Mouse (Mus musculus): Measurements from ENCODE around the gene Slc25a34. TPM values are rescaled to one million over a fixed set of nuclear protein-coding genes. Genes with fewer than 3 reads are reported as not detected.

Gene Slc25a34
- polyA plus RNA-seq, 1 experiment from 2014 or later = not detected

DNA sequence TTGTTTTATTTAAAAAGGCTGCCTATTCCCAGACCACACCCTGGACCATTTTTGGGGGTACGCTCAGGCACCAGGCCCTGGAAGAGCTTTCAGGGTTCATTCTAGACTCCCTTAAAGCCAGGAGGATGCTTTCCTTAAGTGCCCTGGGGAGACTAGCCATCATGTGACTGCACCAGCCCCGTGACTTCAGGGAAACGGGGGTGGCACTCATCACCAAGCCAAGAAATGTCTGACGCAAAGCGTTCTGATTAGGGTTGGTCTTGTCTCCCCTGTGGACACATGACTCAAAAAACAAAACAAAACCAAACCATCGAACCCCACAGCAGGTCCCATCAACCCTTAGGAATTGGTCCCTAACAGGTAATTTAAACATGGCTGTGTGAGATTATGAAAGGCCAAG is 27.7 kb upstream of the Slc25a34 start:
- WGBS = 84% methylated on average over 6 of the region's 6 CpGs
- peaks cover 10% of the 10 kb centered on the region; the same call in 1 of the 2 replicates for H3K36me3 ChIP-seq (ENCODE audit: control insufficient read depth, insufficient read depth, low read length)

DNA sequence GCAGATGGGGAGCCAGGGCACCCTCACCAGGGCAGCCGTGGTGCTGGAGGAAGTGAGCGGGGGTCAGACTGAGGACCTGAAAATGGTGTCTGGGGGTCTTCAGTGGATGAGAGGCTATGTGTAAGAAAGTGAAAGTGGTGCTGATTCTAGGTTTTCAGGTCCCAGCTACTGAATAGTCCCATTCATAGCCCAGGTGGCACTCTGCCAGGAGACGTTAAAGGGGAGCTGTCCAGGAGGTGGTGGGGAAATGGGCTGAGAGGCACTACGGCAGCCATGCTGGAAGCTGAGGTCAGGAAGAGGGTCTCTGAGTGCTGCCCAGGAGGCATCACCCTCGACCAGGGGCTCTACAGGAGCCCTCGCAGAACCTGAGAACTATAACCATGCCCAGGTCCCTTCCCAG is 25.6 kb upstream of the Slc25a34 start:
- no peak for ATAC-seq (ENCODE audit: insufficient number of reproducible peaks, insufficient read depth, low FRiP score, low read depth)
- 78% methylated on average over 6 of the region's 6 CpGs for WGBS
- H3K36me3 ChIP-seq (ENCODE audit: control insufficient read depth, insufficient read depth, low read length) = peaks cover 10% of the 10 kb centered on the region; the same call in 1 of the 2 replicates

More for the DNA sequence above, 27.7 kb upstream of the Slc25a34 start:
- Histone ChIP-seq H3K27me3 (ENCODE audit: control insufficient read depth, insufficient read depth, low read length) (no peaks in the 10 kb centered on the region), H3K4me2 (replicated peaks; ENCODE audit: low read depth, low read length) (no peak overlapping the region), H3K4me3 (ENCODE audit: low read depth, low read length) (no peak overlapping the region), H3K27ac (ENCODE audit: low read length) (no peak overlapping the region), H3K4me1 (ENCODE audit: control insufficient read depth, insufficient read depth, low read length) (no peaks in the 10 kb centered on the region), H3K9ac (replicated peaks; ENCODE audit: low read depth, low read length) (no peak overlapping the region), H3K9me3 (ENCODE audit: control insufficient read depth, low read depth, low read length) (no peaks in the 10 kb centered on the region)
- ATAC-seq (ENCODE audit: insufficient number of reproducible peaks, insufficient read depth, low FRiP score, low read depth) = no peak

DNA sequence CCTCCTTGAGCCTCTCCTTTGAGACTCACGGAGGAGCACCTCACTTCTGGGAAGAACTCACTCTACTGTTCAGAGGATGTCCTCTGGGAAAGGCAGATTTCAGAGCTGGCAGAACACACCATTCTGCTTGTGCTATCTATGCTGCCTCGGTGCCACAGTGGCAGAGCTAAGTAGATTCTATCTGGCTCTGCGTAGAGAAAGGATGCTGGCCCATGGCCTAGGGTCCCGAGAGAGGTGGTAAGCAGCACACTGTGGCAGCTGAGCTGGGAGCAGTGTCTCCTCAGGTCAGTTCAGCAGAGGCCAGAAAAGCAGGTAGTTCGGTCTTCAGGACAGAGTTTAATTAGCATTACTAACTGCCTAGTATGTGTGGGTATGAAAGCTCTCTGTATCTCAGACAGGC is 24.6 kb upstream of the Slc25a34 start:
- WGBS = 92% methylated on average over 5 of the region's 5 CpGs
- no peak overlapping the region for H3K4me2 ChIP-seq (replicated peaks; ENCODE audit: low read depth, low read length)
- H3K27ac ChIP-seq (ENCODE audit: low read length) = no peak overlapping the region
- ATAC-seq (ENCODE audit: insufficient number of reproducible peaks, insufficient read depth, low FRiP score, low read depth) = no peak
- peaks cover 10% of the 10 kb centered on the region; the same call in 1 of the 2 replicates for H3K4me1 ChIP-seq (ENCODE audit: control insufficient read depth, insufficient read depth, low read length)
- peaks cover 10% of the 10 kb centered on the region; the same call in 1 of the 2 replicates for H3K36me3 ChIP-seq (ENCODE audit: control insufficient read depth, insufficient read depth, low read length)
- H3K4me3 ChIP-seq (ENCODE audit: low read depth, low read length) = no peak overlapping the region
- H3K9ac ChIP-seq (replicated peaks; ENCODE audit: low read depth, low read length) = no peak overlapping the region
- no peaks in the 10 kb centered on the region for H3K9me3 ChIP-seq (ENCODE audit: control insufficient read depth, low read depth, low read length)
- no peaks in the 10 kb centered on the region for H3K27me3 ChIP-seq (ENCODE audit: control insufficient read depth, insufficient read depth, low read length)

More for the DNA sequence above, 25.6 kb upstream of the Slc25a34 start:
- H3K27me3 ChIP-seq (ENCODE audit: control insufficient read depth, insufficient read depth, low read length) = no peaks in the 10 kb centered on the region
- H3K27ac ChIP-seq (ENCODE audit: low read length) = no peak overlapping the region
- no peaks in the 10 kb centered on the region for H3K9me3 ChIP-seq (ENCODE audit: control insufficient read depth, low read depth, low read length)
- no peaks in the 10 kb centered on the region for H3K4me1 ChIP-seq (ENCODE audit: control insufficient read depth, insufficient read depth, low read length)
- no peak overlapping the region for H3K9ac ChIP-seq (replicated peaks; ENCODE audit: low read depth, low read length)
- no peak overlapping the region for H3K4me3 ChIP-seq (ENCODE audit: low read depth, low read length)
- H3K4me2 ChIP-seq (replicated peaks; ENCODE audit: low read depth, low read length) = no peak overlapping the region

DNA sequence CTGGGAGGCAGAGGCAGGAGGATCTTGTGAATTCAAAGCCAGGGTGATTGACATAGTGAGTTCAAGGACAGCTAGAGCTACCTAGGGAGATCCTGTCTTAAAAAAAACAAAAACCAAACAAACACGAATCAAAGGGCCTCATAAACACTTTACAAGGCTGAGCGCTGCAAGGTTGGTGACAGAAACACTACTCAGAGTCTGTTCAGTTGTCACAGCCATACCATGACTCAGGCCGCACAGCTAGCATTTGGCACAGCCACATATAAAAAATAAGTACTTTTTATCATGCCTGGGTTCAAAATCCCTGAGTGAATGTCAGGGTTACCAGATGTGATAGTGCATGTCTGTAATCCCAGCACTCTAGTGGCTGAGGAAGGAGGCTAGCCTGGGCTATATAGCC is 23.6 kb upstream of the Slc25a34 start:
- Histone ChIP-seq H3K36me3 (ENCODE audit: control insufficient read depth, insufficient read depth, low read length) (peaks cover 14% of the 10 kb centered on the region), H3K4me3 (ENCODE audit: low read depth, low read length) (no peak overlapping the region), H3K9ac (replicated peaks; ENCODE audit: low read depth, low read length) (no peak overlapping the region), H3K27ac (ENCODE audit: low read length) (no peak overlapping the region), H3K4me1 (ENCODE audit: control insufficient read depth, insufficient read depth, low read length) (peaks cover 12% of the 10 kb centered on the region; the same call in 1 of the 2 replicates), H3K27me3 (ENCODE audit: control insufficient read depth, insufficient read depth, low read length) (no peaks in the 10 kb centered on the region), H3K9me3 (ENCODE audit: control insufficient read depth, low read depth, low read length) (no peaks in the 10 kb centered on the region), H3K4me2 (replicated peaks; ENCODE audit: low read depth, low read length) (no peak overlapping the region)
- WGBS = 95% methylated on average over 3 of the region's 3 CpGs
- no peak for ATAC-seq (ENCODE audit: insufficient number of reproducible peaks, insufficient read depth, low FRiP score, low read depth)

DNA sequence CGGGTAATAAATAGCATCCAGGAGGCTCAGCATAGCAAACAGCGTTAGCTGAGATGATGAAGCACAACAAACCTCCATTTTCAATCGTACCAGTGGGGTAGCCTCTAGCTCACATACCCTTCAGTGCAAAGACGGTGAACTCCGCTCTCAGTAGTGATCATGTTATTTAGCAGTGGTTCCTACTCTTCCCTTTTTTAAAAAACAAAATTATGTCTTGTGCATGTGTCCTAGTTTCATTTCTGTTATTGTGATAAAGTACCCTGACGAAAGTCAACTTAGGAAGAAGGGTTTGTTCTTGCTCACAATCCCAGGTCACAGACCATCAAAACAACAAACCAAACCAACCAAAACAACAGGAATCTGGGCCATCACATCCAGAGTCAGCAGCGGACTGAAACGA is 22.4 kb upstream of the Slc25a34 start:
- Histone ChIP-seq H3K27me3 (ENCODE audit: control insufficient read depth, insufficient read depth, low read length) (no peaks in the 10 kb centered on the region), H3K4me2 (replicated peaks; ENCODE audit: low read depth, low read length) (no peak overlapping the region), H3K4me3 (ENCODE audit: low read depth, low read length) (no peak overlapping the region), H3K4me1 (ENCODE audit: control insufficient read depth, insufficient read depth, low read length) (peaks cover 12% of the 10 kb centered on the region; the same call in 1 of the 2 replicates), H3K9ac (replicated peaks; ENCODE audit: low read depth, low read length) (no peak overlapping the region), H3K27ac (ENCODE audit: low read length) (no peak overlapping the region), H3K36me3 (ENCODE audit: control insufficient read depth, insufficient read depth, low read length) (peaks cover 19% of the 10 kb centered on the region), H3K9me3 (ENCODE audit: control insufficient read depth, low read depth, low read length) (no peaks in the 10 kb centered on the region)
- 91% methylated on average over 8 of the region's 8 CpGs for WGBS
- ATAC-seq (ENCODE audit: insufficient number of reproducible peaks, insufficient read depth, low FRiP score, low read depth) = no peak

DNA sequence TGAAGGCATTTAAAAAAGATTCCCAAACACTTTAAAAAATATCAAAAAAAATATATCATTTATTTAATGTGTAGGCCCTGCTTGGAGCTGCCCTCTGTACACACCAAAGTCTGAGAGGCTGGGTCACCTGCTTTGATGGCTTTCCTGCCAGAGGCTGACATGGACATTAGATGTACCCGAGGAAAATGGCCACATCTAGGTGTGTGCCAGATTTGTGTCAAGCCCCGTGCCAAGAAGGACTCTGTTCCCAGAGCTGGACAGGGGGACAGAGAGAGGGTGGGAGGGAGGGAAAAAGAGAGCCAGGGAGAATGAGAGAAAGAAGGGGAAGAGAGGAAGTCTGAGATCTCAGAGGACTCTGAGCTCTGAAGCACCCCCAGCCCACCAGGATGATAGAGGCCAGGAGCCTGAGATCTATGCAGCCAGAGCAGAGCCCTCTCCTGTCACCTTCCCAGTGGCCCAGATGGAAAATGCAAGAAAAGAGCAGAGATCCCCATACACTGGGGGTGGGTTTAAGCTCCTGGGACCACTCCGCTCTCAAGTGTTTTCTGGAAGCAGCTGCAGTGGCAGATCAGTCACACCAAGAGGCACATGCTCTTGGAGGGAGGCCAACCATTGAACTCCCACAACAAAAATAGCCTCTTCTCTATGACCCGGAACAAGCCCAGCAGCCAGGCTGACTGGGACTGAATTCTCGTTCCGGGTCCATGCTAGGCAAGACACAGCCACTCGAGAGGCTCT is 19.7 kb upstream of the Slc25a34 start:
- WGBS = 61% methylated on average over 7 of the region's 7 CpGs
- peak; percentile 16; the same call in 1 of the 2 replicates for ATAC-seq (ENCODE audit: insufficient number of reproducible peaks, insufficient read depth, low FRiP score, low read depth)
- Histone ChIP-seq H3K4me3 (ENCODE audit: low read depth, low read length) (no peak overlapping the region), H3K27me3 (ENCODE audit: control insufficient read depth, insufficient read depth, low read length) (no peaks in the 10 kb centered on the region), H3K4me2 (replicated peaks; ENCODE audit: low read depth, low read length) (no peak overlapping the region), H3K27ac (ENCODE audit: low read length) (peak overlapping the region; percentile 69; the same call in 1 of the 2 replicates), H3K9me3 (ENCODE audit: control insufficient read depth, low read depth, low read length) (no peaks in the 10 kb centered on the region), H3K4me1 (ENCODE audit: control insufficient read depth, insufficient read depth, low read length) (peaks cover 12% of the 10 kb centered on the region; the same call in 1 of the 2 replicates), H3K9ac (replicated peaks; ENCODE audit: low read depth, low read length) (no peak overlapping the region), H3K36me3 (ENCODE audit: control insufficient read depth, insufficient read depth, low read length) (peaks cover 24% of the 10 kb centered on the region)

DNA sequence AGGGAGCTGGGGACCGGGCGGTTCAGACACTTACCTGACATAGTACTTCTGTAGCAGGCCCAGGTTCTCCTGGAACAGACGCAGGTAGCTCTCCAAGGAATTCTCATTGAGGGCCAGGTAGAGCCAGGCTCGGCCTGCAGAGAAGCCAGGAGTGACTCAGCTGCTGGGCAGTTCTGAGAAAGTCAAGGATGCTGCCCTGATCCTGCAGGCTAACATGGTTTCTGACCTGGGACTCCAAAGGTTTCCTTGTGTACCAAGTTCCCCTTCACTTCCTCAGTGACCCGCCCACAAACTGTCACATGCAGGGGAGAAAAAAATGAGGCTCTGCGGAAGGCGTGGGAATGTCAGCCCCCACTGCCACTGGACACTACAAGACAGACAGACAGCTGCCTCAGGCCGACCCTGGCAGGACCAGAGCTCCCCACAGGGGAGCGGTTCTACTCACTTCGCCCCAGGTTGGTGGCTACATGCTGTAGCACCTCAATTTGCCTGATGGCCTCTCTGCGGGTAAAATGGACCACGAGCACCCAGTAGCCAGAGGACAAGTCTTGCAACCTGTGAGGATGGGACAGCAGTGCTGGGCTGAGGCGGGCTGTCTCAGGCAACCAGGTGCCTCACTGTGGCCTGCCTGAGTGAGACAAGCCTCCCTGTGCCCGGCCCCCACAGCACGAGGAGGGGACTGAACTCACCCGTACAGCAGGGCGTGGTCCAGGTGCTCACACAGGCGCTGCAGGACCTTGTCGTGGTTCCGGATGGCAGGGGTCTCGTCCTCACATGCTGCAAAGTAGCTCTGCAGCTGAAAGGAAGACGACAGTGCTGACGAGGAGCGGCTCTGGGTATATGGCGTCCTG is 18.6 kb upstream of the Slc25a34 start:
- ATAC-seq (ENCODE audit: insufficient number of reproducible peaks, insufficient read depth, low FRiP score, low read depth) = no peak
- Histone ChIP-seq H3K9ac (replicated peaks; ENCODE audit: low read depth, low read length) (no peak overlapping the region), H3K27me3 (ENCODE audit: control insufficient read depth, insufficient read depth, low read length) (no peaks in the 10 kb centered on the region), H3K4me3 (ENCODE audit: low read depth, low read length) (no peak overlapping the region), H3K36me3 (ENCODE audit: control insufficient read depth, insufficient read depth, low read length) (peaks cover 31% of the 10 kb centered on the region), H3K9me3 (ENCODE audit: control insufficient read depth, low read depth, low read length) (no peaks in the 10 kb centered on the region), H3K27ac (ENCODE audit: low read length) (no peak overlapping the region), H3K4me2 (replicated peaks; ENCODE audit: low read depth, low read length) (no peak overlapping the region), H3K4me1 (ENCODE audit: control insufficient read depth, insufficient read depth, low read length) (peaks cover 12% of the 10 kb centered on the region; the same call in 1 of the 2 replicates)
- WGBS = 88% methylated on average over 25 of the region's 25 CpGs

DNA sequence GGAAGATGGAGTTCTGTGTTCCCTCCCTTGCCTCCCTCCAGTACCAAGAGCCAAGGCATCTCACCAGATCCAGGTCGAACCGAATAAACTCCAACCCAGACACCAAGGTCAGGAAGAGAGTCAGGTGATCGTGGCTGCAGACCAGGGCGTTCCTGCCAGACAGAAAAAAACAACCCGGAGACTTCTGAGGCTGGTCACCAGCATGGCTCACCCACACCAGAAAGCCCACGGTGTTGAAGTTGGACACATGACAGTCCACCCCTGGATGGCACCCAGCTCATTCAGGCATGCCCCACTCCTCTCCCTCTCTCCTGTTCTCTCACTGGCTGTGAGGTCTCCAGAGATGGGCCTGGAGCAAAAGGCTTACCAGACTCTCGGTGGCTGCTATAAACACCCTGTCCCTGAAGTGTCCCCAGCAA is 17.7 kb upstream of the Slc25a34 start:
- Histone ChIP-seq H3K9me3 (ENCODE audit: control insufficient read depth, low read depth, low read length) (no peaks in the 10 kb centered on the region), H3K4me3 (ENCODE audit: low read depth, low read length) (no peak overlapping the region), H3K4me1 (ENCODE audit: control insufficient read depth, insufficient read depth, low read length) (peaks cover 12% of the 10 kb centered on the region; the same call in 1 of the 2 replicates), H3K27me3 (ENCODE audit: control insufficient read depth, insufficient read depth, low read length) (no peaks in the 10 kb centered on the region), H3K27ac (ENCODE audit: low read length) (no peak overlapping the region), H3K4me2 (replicated peaks; ENCODE audit: low read depth, low read length) (no peak overlapping the region), H3K36me3 (ENCODE audit: control insufficient read depth, insufficient read depth, low read length) (peaks cover 39% of the 10 kb centered on the region), H3K9ac (replicated peaks; ENCODE audit: low read depth, low read length) (no peak overlapping the region)
- WGBS = 87% methylated on average over 7 of the region's 7 CpGs
- no peak for ATAC-seq (ENCODE audit: insufficient number of reproducible peaks, insufficient read depth, low FRiP score, low read depth)
